Mouse (Mus musculus): Measurements from ENCODE around the gene Map3k11. TPM values are rescaled to one million over a fixed set of nuclear protein-coding genes. Genes with fewer than 3 reads are reported as not detected.

Gene Map3k11
- total RNA-seq, 1 experiment from 2014 or later = 23.9 TPM

DNA sequence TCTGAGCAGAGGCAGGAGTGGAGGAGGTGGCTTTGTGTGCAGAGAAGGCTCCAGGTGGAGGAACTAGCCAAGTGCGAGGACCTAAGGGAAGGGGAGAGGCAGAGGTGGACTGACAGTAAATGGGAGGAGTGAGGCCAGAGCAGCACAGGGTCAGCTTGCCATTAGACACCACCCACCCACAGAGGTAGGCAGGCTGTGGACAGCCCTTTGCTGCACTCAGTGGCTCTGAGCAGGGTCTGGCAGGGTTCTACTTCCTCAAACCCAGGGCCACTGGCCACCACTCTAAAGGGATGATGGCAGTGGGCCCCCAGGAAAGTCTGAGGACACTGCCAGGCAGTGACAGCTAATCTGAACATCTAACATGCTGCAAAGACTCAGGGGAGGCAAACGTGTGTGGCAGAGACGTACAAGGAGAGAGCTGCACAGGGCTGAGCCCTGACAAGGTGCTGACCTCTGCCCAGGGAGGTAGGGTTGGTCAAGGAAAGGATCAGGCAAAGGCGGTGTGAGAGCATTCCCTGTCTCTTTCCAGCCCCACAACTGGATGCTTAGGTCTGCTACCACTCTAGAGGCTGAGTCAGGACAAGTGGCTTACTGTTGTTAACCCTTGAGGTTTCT lies 35.5 kb downstream of the Map3k11 start:
- no peak for ATAC-seq (replicated peaks in 1 of 2; ENCODE audit: insufficient read depth in 1 of 2, low FRiP score in 2 of 2, low TSS enrichment in 1 of 2, low read depth in 1 of 2, poor library complexity in 2 of 2, severe bottlenecking in 2 of 2)

DNA sequence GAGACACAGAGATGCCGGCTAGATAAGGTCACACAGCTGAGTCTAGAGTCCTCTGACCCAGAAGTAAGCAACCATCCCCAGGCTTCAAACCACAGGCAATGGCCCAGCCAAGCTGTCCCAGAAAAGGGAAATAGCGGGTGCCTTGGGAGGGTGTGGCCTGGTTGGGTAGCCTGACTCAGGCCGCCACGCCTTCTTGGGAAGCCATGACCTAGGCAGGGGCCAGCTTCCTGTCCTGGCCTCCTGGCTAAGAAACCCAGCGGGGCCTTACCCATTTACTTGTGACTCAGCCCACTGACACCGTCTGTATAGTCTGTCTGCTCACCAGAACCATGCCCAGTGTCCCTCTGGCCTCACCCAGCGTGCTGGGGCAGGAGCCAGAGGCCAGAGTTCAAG lies 36.0 kb downstream of the Map3k11 start:
- peak; percentile 68 to 74 for ATAC-seq (replicated peaks in 1 of 2; ENCODE audit: insufficient read depth in 1 of 2, low FRiP score in 2 of 2, low TSS enrichment in 1 of 2, low read depth in 1 of 2, poor library complexity in 2 of 2, severe bottlenecking in 2 of 2)

DNA sequence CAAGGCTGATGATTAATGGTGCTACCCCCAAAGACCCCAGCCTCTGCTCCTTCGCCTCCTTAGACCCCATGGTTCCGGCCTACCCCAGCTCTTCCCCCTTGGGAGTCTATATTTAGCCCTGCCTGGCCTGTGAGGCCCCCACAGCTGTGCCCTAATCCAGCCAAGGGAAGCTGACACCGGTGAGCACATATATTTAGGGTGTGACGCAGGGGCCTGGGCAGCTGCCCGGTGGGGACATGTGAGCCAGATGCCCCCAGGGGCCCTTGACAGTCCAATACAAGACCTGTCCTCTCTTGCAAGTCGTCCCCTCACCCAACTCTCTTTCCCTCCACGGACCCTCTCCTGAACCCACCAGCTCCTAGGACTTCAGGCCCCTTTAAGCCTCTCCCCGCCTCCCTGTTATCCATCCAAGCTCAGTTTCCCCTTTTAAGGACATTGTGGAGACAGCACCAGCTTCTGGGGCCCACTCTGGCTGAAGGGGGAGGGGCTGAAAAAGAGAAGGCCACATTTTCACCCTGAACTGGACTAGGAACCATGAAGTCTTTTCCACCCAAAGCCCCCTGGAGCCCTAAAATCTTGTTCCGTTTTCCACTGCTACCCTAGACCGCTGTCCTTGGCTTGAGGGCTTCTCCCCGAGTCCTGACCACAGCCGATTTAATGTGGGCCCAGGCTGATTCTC lies 36.6 kb downstream of the Map3k11 start:
- ATAC-seq (replicated peaks in 1 of 2; ENCODE audit: insufficient read depth in 1 of 2, low FRiP score in 2 of 2, low TSS enrichment in 1 of 2, low read depth in 1 of 2, poor library complexity in 2 of 2, severe bottlenecking in 2 of 2) = no peak

GRCm38 (mm10) chr19:5725767-5726515 lies 37.4 kb downstream of the Map3k11 start, which contains the start of gene Ehbp1l1:
Gene Ehbp1l1 (minus strand): TSS chr19:5726317.
- peak in 1 of 2 experiments; percentile 6; a peak in 1 of 4 replicates for ATAC-seq (replicated peaks in 1 of 2; ENCODE audit: insufficient read depth in 1 of 2, low FRiP score in 2 of 2, low TSS enrichment in 1 of 2, low read depth in 1 of 2, poor library complexity in 2 of 2, severe bottlenecking in 2 of 2)

- ATAC-seq (replicated peaks in 1 of 2; ENCODE audit: insufficient read depth in 1 of 2, low FRiP score in 2 of 2, low TSS enrichment in 1 of 2, low read depth in 1 of 2, poor library complexity in 2 of 2, severe bottlenecking in 2 of 2) = no peak
Measured at GRCm38 (mm10) chr19:5726961-5727578, 38.5 kb downstream of the Map3k11 start.

GRCm38 (mm10) chr19:5727701-5728100 lies 39.2 kb downstream of the Map3k11 start:
- ATAC-seq (replicated peaks in 1 of 2; ENCODE audit: insufficient read depth in 1 of 2, low FRiP score in 2 of 2, low TSS enrichment in 1 of 2, low read depth in 1 of 2, poor library complexity in 2 of 2, severe bottlenecking in 2 of 2) = peak; percentile 26 to 38; a peak in 3 of 4 replicates

DNA sequence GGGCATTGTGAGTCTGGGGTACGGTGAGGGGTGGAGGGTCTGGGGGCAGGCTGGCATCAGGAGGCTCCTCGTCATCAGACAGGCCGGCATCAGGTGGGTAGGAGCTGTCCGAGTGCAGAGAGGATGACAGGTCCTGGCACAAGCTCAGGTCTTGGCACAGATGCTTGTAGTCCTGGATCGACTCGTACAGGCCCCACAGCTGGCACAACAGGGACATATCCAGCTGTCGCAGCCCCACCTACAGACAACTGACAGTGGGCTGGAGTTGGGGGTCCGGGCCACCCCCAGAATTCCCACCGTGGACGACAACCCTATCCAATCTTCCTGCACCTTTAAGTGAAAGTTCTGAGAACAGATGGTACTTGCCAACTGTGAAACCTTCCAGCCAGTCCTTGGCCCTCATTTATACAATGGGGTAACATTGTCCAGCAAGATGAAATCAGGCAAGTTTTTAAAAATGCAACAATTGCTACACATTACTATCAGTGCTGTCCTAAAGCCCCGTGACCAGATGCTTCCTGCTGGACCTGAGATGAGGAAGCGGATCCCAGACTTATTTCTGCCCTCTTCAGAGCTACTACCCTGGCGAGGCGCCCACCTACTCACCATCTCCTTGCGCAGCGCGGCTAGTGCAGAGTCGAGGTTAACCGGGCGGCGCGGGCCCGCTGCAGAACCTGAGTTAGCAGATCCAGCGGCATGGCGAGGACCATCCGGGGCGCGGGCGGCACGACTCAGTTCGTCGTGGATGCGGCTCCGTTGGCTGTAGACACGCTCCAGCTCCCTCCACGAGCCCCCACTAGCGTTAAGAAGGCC lies 40.3 kb downstream of the Map3k11 start:
- no peak for ATAC-seq (replicated peaks in 1 of 2; ENCODE audit: insufficient read depth in 1 of 2, low FRiP score in 2 of 2, low TSS enrichment in 1 of 2, low read depth in 1 of 2, poor library complexity in 2 of 2, severe bottlenecking in 2 of 2)

- ATAC-seq (replicated peaks in 1 of 2; ENCODE audit: insufficient read depth in 1 of 2, low FRiP score in 2 of 2, low TSS enrichment in 1 of 2, low read depth in 1 of 2, poor library complexity in 2 of 2, severe bottlenecking in 2 of 2) = peak; percentile 34 to 44; a peak in 3 of 4 replicates
Measured at GRCm38 (mm10) chr19:5729444-5729815, 40.9 kb downstream of the Map3k11 start, which contains the start of gene Fam89b. Gene Fam89b (minus strand): TSS chr19:5729653.

- no peak for ATAC-seq (replicated peaks in 1 of 2; ENCODE audit: insufficient read depth in 1 of 2, low FRiP score in 2 of 2, low TSS enrichment in 1 of 2, low read depth in 1 of 2, poor library complexity in 2 of 2, severe bottlenecking in 2 of 2)
Measured at GRCm38 (mm10) chr19:5730314-5731186, 42.0 kb downstream of the Map3k11 start.

GRCm38 (mm10) chr19:5731264-5731978 lies 42.9 kb downstream of the Map3k11 start:
- ATAC-seq (replicated peaks in 1 of 2; ENCODE audit: insufficient read depth in 1 of 2, low FRiP score in 2 of 2, low TSS enrichment in 1 of 2, low read depth in 1 of 2, poor library complexity in 2 of 2, severe bottlenecking in 2 of 2) = peak; percentile 72 to 74

DNA sequence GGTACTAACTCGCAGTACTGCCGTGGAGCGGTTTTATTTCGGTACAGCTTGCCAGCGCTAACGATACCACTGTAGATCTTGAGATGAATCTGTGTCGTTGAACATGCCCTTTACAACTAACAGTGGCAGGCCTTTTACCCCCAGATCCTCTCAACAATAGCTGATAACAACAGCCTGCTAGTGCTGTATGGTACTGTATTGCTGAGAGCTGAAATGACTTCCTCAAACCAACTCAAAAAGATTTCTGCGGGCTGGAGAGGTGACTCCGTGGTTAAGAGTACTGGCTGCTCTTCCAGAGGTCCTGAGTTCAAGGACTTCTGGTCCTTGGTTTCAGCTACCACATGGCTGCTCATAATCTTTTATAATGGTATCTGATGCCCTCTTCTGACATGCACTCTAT lies 45.8 kb downstream of the Map3k11 start:
- ATAC-seq (replicated peaks in 1 of 2; ENCODE audit: insufficient read depth in 1 of 2, low FRiP score in 2 of 2, low TSS enrichment in 1 of 2, low read depth in 1 of 2, poor library complexity in 2 of 2, severe bottlenecking in 2 of 2) = no peak

DNA sequence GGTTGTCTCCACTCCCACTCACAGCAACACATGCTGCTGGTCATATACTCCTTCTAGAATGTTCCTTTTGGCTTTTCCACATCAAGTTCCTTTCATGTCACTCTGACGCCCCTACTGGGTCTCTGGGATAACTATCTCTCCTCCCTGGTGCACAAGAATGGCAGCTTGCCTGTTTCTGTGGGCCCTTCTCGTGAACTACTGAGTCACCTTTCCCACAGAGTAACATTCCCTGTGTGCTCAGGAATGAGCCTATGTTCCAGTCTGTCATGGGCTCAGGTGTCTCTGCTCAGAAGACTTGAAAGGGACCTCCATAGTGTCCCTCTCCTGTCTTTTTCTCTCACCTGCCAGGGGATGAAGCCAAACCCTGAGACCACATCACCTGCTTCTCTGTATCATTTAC lies 50.9 kb downstream of the Map3k11 start:
- no peak for ATAC-seq (replicated peaks in 1 of 2; ENCODE audit: insufficient read depth in 1 of 2, low FRiP score in 2 of 2, low TSS enrichment in 1 of 2, low read depth in 1 of 2, poor library complexity in 2 of 2, severe bottlenecking in 2 of 2)

- ATAC-seq (replicated peaks in 1 of 2; ENCODE audit: insufficient read depth in 1 of 2, low FRiP score in 2 of 2, low TSS enrichment in 1 of 2, low read depth in 1 of 2, poor library complexity in 2 of 2, severe bottlenecking in 2 of 2) = no peak
Measured at GRCm38 (mm10) chr19:5740320-5741317, 52.1 kb downstream of the Map3k11 start, which contains the start of gene Ltbp3. Gene Ltbp3 (plus strand): TSS chr19:5740904.

- ATAC-seq (replicated peaks in 1 of 2; ENCODE audit: insufficient read depth in 1 of 2, low FRiP score in 2 of 2, low TSS enrichment in 1 of 2, low read depth in 1 of 2, poor library complexity in 2 of 2, severe bottlenecking in 2 of 2) = no peak
Measured at GRCm38 (mm10) chr19:5741641-5742240, 53.2 kb downstream of the Map3k11 start.
